Mouse (Mus musculus) mouse trophoblast stem cell (cell line): ENCODE data around the gene Ipo7.
"Not testable (repeated sequence)": the region's sequence is repeated elsewhere in the genome, so short reads cannot be mapped to it uniquely, and the experiment has no call there.

Source experiments
- in situ Hi-C, 2 experiments: fragments of 300-500 bp; cut with MseI, MboI; formaldehyde crosslinking; loops; 2 replicates in 1 of 2; 3 replicates in 1 of 2; pipeline ENCODE4 v1.15.1; 2025

Gene Ipo7

GRCm38 (mm10) chr7:110018117-110018630 is at the start of gene Ipo7:
TSS of gene Ipo7 (plus strand) at chr7:110018274.
- in situ Hi-C loops, result no loop called here

GRCm38 (mm10) chr7:109968924-109969450 is 49.1 kb upstream of the Ipo7 start:
- in situ Hi-C loops, result no loop called here

GRCm38 (mm10) chr7:109969542-109969941 is 48.5 kb upstream of the Ipo7 start:
- in situ Hi-C loops, result no loop called here

- in situ Hi-C loops, result no loop called here
Measured at GRCm38 (mm10) chr7:109975966-109976715, 41.9 kb upstream of the Ipo7 start.

- in situ Hi-C loops, result not testable (repeated sequence)
Measured at GRCm38 (mm10) chr7:109977131-109977530, 40.9 kb upstream of the Ipo7 start.

- in situ Hi-C loops, result not testable (repeated sequence)
Measured at GRCm38 (mm10) chr7:109984608-109985007, 33.5 kb upstream of the Ipo7 start.

- in situ Hi-C loops, result no loop called here
Measured at GRCm38 (mm10) chr7:109985661-109986132, 32.4 kb upstream of the Ipo7 start.

- in situ Hi-C loops, result no loop called here
Measured at GRCm38 (mm10) chr7:109986133-109986669, 31.9 kb upstream of the Ipo7 start.

- in situ Hi-C loops, result not testable (repeated sequence)
Measured at GRCm38 (mm10) chr7:109986775-109987174, 31.3 kb upstream of the Ipo7 start, which contains the start of gene Tmem41b. TSS of gene Tmem41b (minus strand) at chr7:109986929.

- in situ Hi-C loops, result no loop called here
Measured at GRCm38 (mm10) chr7:109991286-109991685, 26.8 kb upstream of the Ipo7 start.

GRCm38 (mm10) chr7:109993157-109993959 is 24.7 kb upstream of the Ipo7 start:
- in situ Hi-C loops, result no loop called here

GRCm38 (mm10) chr7:109998388-109998787 is 19.7 kb upstream of the Ipo7 start:
- in situ Hi-C loops, result no loop called here

GRCm38 (mm10) chr7:110002092-110002491 is 16.0 kb upstream of the Ipo7 start:
- in situ Hi-C loops, result no loop called here

GRCm38 (mm10) chr7:110002968-110003367 is 15.1 kb upstream of the Ipo7 start:
- in situ Hi-C loops, result no loop called here

GRCm38 (mm10) chr7:110005976-110006375 is 12.1 kb upstream of the Ipo7 start:
- in situ Hi-C loops, result no loop called here

- in situ Hi-C loops, result no loop called here
Measured at GRCm38 (mm10) chr7:110006471-110007195, 11.4 kb upstream of the Ipo7 start.

- in situ Hi-C loops, result no loop called here
Measured at GRCm38 (mm10) chr7:110008513-110008912, 9.6 kb upstream of the Ipo7 start.

GRCm38 (mm10) chr7:110009084-110009483 is 9.0 kb upstream of the Ipo7 start:
- in situ Hi-C loops, result no loop called here

- in situ Hi-C loops, result no loop called here
Measured at GRCm38 (mm10) chr7:110011417-110011816, 6.7 kb upstream of the Ipo7 start.

GRCm38 (mm10) chr7:110014272-110014671 is 3.8 kb upstream of the Ipo7 start:
- in situ Hi-C loops, result no loop called here
